9 mouse cellular contexts compared by ENCODE assay signal in the genomic region with DNA sequence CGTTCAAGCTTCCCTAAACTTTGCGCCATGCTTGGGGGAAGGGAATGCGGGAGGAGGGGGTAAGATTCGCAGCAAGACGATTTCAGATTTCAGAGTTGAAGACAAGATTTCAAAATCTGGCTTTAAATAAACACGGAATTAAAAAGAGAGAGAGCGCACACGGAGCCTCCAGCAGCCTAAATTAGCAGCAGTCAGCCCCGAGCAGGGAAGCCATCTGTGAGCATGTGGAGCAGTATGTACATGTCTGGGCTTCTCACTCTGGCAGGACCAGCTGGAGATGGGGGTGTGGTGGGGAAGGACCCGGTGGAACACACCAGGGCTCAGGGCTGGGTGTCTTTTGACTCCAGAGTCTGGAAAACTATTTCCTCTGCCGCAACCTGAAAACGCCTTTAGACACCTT. TPM values are rescaled to one million over a fixed set of nuclear protein-coding genes. Genes with fewer than 3 reads are reported as not detected.
A peak's percentile ranks its signal among the peaks of the same experiment; 100 is the strongest.
DNase-seq lines count a peak whose midpoint lies in the region; ATAC-seq and TF ChIP-seq lines count a peak whose summit lies in the region.
"Had no signal": no experiment of that assay in that cellular context is flagged by ENCODE, and none has a peak within 500 bp of the region (broad histone marks: within the 10 kb centered on the region; RNA-seq: fewer than 3 reads in every experiment).

No protein-coding gene starts in this region.

- H3K36me3 ChIP-seq in kidney, postnatal 0 days (ENCODE audit: insufficient read depth, low read length): no peaks in the 10 kb centered on the region
- no peaks in the 10 kb centered on the region for H3K36me3 ChIP-seq in intestine, embryonic 15.5 days

- no peaks in the 10 kb centered on the region for H3K27me3 ChIP-seq in kidney, postnatal 0 days (ENCODE audit: insufficient read depth, low read length)
- no peaks in the 10 kb centered on the region for H3K27me3 ChIP-seq in intestine, embryonic 15.5 days (replicated peaks)
- H3K27me3 ChIP-seq: Patski had no signal

- WGBS in kidney, postnatal 0 days: 66% methylated on average over 12 of the region's 12 CpGs
- WGBS in intestine, embryonic 15.5 days: 39% methylated on average over 12 of the region's 12 CpGs
- 22% methylated on average over 12 of the region's 12 CpGs for WGBS in olfactory bulb, adult 2 months

- H3K4me2 ChIP-seq in kidney, postnatal 0 days (ENCODE audit: low read length): no peak overlapping the region
- peak overlapping the region; percentile 27; the same call in 1 of the 2 replicates for H3K4me2 ChIP-seq in intestine, embryonic 15.5 days (replicated peaks)

- no peak for ATAC-seq in kidney, postnatal 0 days (replicated peaks; ENCODE audit: low FRiP score, low read depth)
- ATAC-seq in intestine, embryonic 15.5 days: no peak
- ATAC-seq: Patski had no signal

- no peak overlapping the region for H3K4me3 ChIP-seq in kidney, postnatal 0 days (replicated peaks; ENCODE audit: low read depth, low read length)
- no peak overlapping the region for H3K4me3 ChIP-seq in cortical plate, adult 2 months (ENCODE audit: insufficient read depth, low read length)
- H3K4me3 ChIP-seq in intestine, embryonic 15.5 days (replicated peaks): no peak overlapping the region
- no peak overlapping the region; the same call in 1 of the 2 replicates for H3K4me3 ChIP-seq in olfactory bulb, adult 2 months (ENCODE audit: insufficient read depth, low read depth, low read length)

- no peak for TF ChIP-seq POLR2A in cortical plate, adult 2 months (IDR thresholded peaks at IDR 0.05; ENCODE audit: extremely low read depth, insufficient read depth, low read length)
- no peak for TF ChIP-seq POLR2A in olfactory bulb, adult 2 months (IDR thresholded peaks at IDR 0.05; ENCODE audit: insufficient read depth, low read depth, low read length)

- no peak overlapping the region for H3K9ac ChIP-seq in kidney, postnatal 0 days (ENCODE audit: low read depth, low read length)
- H3K9ac ChIP-seq in intestine, embryonic 15.5 days: no peak overlapping the region

- TF ChIP-seq CTCF in kidney, postnatal 0 days (IDR thresholded peaks at IDR 0.05; ENCODE audit: low read depth): no peak
- TF ChIP-seq CTCF in cortical plate, adult 2 months (IDR thresholded peaks at IDR 0.05; ENCODE audit: extremely low read depth, insufficient read depth, low read length): no peak
- no peak for TF ChIP-seq CTCF in olfactory bulb, adult 2 months (IDR thresholded peaks at IDR 0.05; ENCODE audit: insufficient read depth, low read depth, low read length)

- peaks cover 45% of the 10 kb centered on the region for H3K4me1 ChIP-seq in kidney, postnatal 0 days (replicated peaks; ENCODE audit: insufficient read depth, low read length)
- H3K4me1 ChIP-seq in cortical plate, adult 2 months (ENCODE audit: control insufficient read depth, insufficient read depth, low read length): peaks cover 19% of the 10 kb centered on the region
- H3K4me1 ChIP-seq in intestine, embryonic 15.5 days (replicated peaks): peaks cover 65% of the 10 kb centered on the region
- H3K4me1 ChIP-seq in olfactory bulb, adult 2 months (ENCODE audit: control insufficient read depth, insufficient read depth, low read length): peaks cover 81% of the 10 kb centered on the region

- H3K9me3 ChIP-seq in kidney, postnatal 0 days (replicated peaks; ENCODE audit: low read length): no peaks in the 10 kb centered on the region
- H3K9me3 ChIP-seq in intestine, embryonic 15.5 days: no peaks in the 10 kb centered on the region

- peak overlapping the region; percentile 92; the same call in 1 of the 2 replicates for H3K27ac ChIP-seq in kidney, postnatal 0 days
- peak overlapping the region; percentile 92 for H3K27ac ChIP-seq in cortical plate, adult 2 months (ENCODE audit: insufficient read depth, low read length)
- peak overlapping the region; percentile 68 for H3K27ac ChIP-seq in intestine, embryonic 15.5 days
- peak overlapping the region; percentile 46 for H3K27ac ChIP-seq in olfactory bulb, adult 2 months (ENCODE audit: insufficient read depth, low read depth, low read length)

- no peak for DNase-seq in kidney, postnatal 0 days (ENCODE audit: low spot score)
- DNase-seq in kidney, postnatal 10 days: no peak
- DNase-seq in natural killer cell, adult 2 months (ENCODE audit: low spot score in 2 of 2): no peak
- no peak for DNase-seq in urinary bladder, postnatal 10 days (ENCODE audit: low spot score)
- no peak for DNase-seq in thymus, postnatal 25 days

RNA-seq across cellular contexts. Expression of a gene that starts 5.3 kb away (rescaled TPM):
- 21.4 and 23.8 TPM in 2 replicates for polyA plus RNA-seq in kidney, postnatal 0 days (2015; fragmentation: Nextera tagmentation; extraction: Ambion mirVana)
- polyA plus RNA-seq in cortical plate, adult 2 months (2012; rRNA removed): 234 and 253 TPM in 2 replicates
- 12.0 and 13.1 TPM in 2 replicates for polyA plus RNA-seq in intestine, embryonic 15.5 days (2015; fragmentation: Nextera tagmentation; extraction: Ambion mirVana)
- not detected in 2 replicates for polyA plus RNA-seq in olfactory bulb, adult 2 months (2012; ENCODE audit: insufficient read depth, insufficient read length, low replicate concordance, missing spikeins)

RNA-seq across cellular contexts. Expression of a gene that starts 24.0 kb away (rescaled TPM):
- 120 and 125 TPM in 2 replicates for polyA plus RNA-seq in kidney, postnatal 0 days (2015; fragmentation: Nextera tagmentation; extraction: Ambion mirVana)
- 44.2 and 48.1 TPM in 2 replicates for polyA plus RNA-seq in cortical plate, adult 2 months (2012; rRNA removed)
- polyA plus RNA-seq in intestine, embryonic 15.5 days (2015; fragmentation: Nextera tagmentation; extraction: Ambion mirVana): 88.0 and 91.1 TPM in 2 replicates
- polyA plus RNA-seq in olfactory bulb, adult 2 months (2012; ENCODE audit: insufficient read depth, insufficient read length, low replicate concordance, missing spikeins): not detected in 2 replicates

Comparison
In these comparisons a context has a peak if more than half of its experiments do, and no peak if none do; other contexts are left out.
1. RNA of a gene that starts 24.0 kb away (polyA plus RNA-seq): 120 to 125 TPM in kidney, postnatal 0 days, 88.0 to 91.1 TPM in intestine, embryonic 15.5 days and 44.2 to 48.1 TPM in cortical plate, adult 2 months; not detected in olfactory bulb, adult 2 months; every median in the first group is over 10 times any median in the second.
2. Peak in every context shown above with its lines, with median percentiles within 50 percentile points of each other: H3K27ac ChIP-seq.